Mouse (Mus musculus): ENCODE results near the gene Gm10645. TPM values are rescaled to one million over a fixed set of nuclear protein-coding genes. Genes with fewer than 3 reads are reported as not detected.

Gm10645 gene
- total RNA-seq, 4 experiments from 2014 or later: 0.38 to 1.6 (median 0.81) TPM

DNA sequence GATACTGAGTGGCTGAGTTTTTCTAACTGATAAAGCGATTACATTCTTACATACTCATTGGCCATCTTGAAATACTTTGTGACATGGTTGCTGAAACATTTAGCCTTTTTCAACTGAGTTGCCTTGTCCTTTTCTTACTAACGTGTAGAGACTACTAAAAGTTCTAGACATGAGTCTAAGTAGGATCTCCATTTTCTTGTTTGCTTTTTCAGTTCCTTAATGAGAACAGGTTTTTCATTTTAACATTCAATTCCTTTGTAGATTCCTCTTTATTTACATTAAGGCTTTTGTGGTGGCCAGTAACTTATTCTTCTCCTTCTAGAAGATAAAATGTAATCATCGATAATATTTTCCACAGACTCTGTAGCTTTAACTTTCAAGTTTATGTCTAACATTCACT is 3.2 kb upstream of the Gm10645 start:
- DNase-seq: no peak

DNA sequence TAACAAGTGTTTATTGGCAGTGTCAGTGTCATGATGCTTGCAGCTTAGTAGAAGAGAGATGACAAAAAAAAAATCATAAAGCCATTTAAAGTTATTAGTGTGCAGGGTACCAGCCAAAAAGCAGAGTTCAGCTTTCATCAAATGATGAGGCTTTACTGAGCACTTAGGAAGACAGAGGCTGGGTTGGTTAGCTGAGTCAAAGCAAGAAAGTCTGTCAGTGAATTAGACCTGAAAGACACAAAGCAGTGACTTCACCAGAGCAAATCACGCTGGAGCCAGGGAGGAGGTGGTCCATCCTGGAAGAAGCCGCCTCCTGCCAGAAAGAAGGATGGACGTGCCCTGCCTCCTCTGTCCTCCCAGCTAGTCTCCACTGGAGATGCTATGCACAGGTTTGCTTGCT is 2.0 kb upstream of the Gm10645 start:
- no peak for DNase-seq

DNA sequence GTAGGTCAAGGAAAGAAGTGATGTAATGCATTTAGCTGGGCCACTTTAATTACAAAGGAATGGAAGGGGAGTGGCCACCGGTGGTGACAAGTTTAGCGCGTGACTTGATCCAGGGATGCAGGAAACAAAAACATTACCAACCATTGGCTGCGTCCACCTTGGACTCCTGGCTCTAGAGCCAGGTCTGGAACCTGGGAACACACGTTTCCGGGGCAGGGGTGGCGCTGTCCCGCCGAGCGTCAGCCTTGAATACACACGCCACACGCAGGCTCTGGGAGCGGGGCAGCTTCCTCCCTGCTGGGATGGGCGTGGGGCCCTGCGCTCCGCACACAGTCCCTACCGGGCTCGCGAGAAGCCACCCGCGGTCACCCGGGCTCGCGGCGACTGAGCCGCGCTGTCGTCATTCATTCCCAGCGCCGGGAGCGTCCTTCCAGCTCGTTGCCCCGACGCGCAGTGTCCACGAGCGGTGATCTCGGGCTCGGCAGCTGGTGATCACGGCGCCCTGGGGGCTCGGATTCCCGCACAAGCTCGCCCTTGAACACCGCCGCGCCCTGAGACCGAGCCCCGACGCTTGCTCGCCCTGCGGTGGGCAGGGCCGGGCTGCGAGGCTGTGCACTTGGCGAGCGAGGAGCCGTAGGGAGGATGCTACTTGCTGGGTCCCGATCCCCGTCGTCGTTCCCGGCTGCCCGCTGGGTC is 587 bp downstream of the Gm10645 start, which contains the start of gene Tbc1d9:
TSS of gene Tbc1d9 (plus strand) at position 118 of the 696 bp plus-strand sequence.
- peak; percentile 66 for DNase-seq

DNA sequence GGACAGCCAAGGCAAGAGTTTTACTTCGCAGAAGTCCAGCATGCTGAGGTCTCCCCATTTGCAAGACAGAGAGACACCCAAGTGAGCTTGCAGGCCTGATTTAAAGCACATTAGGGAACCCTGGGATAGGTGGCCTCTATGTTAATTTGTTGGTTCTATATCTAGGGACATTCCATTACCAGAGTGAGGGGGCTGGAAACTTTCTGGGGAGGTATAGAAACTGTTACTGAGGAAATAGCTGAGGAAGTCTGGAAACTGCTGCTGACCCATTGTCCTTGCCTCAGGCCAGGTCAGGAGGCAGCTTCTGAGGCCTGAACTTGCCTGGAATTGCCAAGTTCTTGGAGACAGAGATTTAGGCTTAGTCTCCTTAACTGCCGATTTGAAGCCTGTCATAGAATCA is 5.4 kb downstream of the Gm10645 start:
- DNase-seq: no peak

DNA sequence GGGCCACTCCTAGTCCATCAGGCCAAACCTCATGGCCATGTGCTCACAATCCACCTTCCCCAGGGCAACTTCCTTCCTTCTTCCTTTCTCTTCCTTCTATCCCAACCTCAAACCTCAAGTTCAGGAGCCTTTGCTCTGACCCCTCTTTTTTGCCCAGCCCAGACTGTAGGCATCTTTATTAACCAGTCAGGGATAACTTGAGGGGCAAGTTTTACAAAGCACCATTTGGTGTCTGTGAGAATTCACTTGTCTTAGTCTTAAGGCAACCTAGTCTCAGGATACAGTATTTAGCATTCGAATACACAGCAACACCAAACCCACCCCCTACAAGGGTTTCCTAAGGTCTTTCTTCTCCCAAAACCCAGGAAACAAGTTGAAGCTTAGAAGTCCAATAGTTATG is 6.4 kb downstream of the Gm10645 start:
- DNase-seq: no peak

DNA sequence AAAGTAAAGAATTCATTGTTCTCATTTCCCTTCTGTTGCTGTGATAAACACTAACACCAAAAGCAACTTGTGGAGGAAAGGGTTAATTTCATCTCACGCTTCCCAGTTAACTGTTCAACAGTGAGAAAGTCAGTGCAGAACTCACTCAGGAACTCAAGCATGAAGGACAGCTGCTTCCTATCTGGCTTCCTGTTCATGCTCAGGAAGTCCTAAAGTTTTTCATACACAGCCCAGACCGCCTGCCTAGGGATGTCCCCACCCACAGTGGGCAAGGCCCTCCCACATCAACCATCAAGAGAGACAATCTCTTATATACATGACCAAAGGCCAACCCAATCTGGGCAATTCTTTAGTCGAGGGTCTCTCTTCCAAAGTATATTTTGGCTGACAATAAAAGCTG is 7.0 kb downstream of the Gm10645 start:
- DNase-seq: no peak

DNA sequence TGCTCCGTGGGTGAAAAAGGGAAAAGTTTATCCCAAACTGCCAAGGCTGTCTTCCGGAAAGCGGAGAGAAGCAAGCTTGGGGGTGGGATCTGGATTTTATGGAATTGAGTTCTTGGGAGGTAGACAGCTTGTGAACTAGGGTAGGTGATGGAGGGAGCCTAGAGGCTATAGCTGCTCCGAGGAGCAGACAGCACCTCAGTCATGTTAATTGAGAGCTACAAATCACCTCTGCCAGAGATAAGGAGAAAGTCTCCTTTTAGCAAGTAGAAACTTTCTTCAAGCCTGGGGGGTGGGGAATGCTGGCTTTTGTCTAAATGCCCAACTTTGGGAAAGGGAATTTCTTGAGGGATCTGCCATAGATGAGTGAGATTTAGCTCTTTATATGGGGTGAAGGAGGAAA is 10.9 kb downstream of the Gm10645 start:
- no peak for DNase-seq

DNA sequence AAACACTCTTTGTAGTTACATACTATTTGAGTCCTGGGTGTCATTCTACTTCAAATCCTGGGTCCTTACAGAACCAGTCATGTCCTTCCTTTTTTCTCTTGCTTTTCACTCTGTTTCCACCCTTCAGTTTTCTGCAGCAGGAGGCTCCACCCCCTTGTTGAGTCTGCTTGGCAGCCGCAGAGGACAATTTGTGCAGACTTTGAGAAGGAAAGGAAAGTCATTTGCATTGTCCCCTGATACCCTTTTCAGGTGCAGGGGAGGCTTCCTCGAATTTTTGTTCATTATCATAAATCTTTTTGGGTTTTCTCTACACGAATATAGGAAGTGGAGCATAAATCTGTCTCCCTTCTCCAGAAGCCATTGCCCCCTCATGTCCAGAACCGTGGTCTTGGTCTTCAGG is 13.5 kb downstream of the Gm10645 start:
- DNase-seq: no peak

DNA sequence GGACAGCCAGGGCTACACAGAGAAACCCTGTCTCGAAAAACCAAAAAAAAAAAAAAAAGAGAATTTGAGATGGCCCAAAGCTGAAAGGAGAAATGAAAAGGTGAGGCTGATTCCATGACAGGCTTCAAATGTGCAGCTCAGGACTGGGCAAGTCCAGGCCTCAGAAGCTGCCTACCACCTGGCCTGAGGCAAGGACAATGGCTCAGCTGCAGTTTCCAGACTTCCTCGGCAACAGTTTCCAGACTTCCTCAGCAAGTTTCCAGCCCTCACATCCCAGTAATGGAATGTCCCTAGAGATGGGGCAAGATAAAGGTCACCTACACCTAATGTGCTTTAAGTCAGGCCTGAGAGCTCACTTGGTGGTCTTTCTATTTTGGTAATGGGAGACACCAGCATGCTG is 13.9 kb downstream of the Gm10645 start:
- no peak for DNase-seq

DNA sequence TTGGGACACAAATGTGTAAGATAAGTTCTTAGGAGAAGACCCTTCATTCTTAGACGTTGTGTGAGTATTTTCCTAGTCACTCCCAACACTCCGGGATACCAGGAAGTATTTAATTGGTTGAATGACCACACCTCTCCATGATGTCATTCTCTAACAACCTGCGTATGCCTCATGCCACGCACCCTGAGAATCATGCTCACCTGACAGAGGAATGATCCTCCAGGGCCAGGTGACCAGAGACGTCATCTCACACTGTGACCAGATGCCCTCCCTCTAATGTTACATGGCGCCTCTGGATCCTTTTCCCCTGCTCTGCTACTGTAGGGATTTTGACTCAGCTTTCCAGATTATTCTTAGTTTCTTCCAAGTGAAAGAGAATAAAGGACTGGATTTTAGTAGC is 16.8 kb downstream of the Gm10645 start:
- DNase-seq: no peak

DNA sequence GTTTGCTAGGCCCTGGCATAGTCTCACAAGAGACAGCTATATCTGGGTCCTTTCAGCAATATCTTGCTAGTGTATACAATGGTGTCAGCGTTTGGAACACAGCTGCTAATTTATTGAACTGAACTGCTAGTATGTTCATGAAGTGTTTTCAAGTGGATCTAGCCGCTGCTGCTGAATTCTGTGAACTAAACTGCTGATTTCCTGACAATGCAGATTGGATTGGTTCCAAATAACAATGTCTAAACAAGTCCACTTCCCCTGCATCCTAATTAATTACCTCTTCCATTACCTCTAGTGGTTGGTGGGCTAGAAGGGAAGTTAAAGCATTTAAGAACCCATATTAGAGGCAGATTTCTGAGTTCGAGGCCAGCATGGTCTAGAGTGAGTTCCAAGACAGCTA is 20.5 kb downstream of the Gm10645 start:
- no peak for DNase-seq

DNA sequence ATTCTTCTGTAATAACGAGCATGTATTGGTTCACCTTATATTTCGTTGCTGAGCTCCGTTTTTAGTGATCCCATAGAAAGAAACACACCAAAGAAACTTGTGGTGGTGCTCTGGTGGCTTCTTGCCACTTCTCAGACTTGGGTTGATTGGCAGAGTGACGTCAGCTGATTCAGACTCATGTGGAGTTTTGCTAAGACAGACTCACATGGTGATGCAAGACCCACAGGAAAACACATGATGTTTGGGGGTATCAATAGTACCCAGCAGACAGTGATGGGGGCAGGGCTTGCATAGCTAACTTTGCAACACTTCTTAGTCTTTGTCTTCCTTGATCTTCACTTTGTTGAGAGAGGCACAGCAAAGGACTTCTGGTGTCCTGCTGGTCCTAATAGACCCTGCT is 21.4 kb downstream of the Gm10645 start:
- no peak for DNase-seq

DNA sequence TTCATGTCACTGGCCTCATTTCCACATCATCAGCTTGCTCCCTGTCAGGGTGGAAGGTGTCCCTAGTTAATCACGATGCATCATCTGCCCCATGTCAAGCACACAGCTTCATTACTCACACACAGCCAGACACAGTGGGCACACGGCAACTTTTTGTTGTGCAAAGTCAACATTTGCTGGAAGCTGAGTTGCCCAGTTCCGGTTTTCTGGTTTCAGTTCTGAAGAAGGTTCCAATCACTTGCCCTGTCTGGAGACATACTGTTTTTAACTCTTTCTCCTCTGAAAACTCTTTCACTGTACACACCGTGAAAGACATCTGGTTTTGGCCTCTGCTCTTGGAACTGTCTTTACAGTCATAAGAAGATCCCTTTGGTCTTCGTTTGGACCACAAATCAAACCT is 24.6 kb downstream of the Gm10645 start:
- DNase-seq: no peak

DNA sequence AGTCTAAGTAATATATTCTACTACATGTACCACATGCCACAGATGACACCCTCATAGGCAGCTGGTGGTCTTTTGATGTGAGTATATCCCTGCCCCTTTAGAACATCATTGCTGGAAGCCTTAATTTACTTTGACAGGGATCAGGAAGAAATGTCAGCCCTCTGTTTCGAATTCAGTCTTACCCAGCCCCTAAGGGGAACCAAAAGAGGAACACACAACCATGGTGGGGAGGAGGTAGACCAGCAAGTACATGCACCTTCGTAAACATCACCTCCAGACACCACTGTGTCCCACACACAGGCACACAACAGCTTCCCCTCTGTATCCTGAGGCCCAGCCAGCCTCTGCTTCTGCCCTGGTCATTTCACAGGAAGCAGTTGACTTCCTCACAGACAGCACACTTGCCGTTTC is 25.3 kb downstream of the Gm10645 start:
- DNase-seq: no peak

DNA sequence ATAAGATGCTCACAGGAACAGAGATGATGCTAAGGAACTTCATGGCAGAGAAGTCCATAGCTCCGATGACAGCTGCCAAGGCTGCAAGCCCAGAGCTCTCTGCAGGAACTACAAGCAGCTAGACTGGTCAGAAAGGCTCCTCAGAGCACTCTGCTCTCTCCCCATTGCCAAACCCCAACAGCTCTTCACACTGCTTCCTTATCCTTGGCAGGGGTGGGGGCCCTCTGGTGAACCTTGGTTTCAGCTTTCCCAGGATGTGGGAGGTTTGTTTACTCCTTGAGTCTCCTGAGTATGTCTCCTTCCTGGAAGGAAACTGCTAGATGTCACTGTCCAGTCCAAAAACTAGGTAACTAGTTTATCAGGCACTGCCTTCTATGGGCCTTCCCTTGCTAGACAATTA is 25.9 kb downstream of the Gm10645 start:
- no peak for DNase-seq

DNA sequence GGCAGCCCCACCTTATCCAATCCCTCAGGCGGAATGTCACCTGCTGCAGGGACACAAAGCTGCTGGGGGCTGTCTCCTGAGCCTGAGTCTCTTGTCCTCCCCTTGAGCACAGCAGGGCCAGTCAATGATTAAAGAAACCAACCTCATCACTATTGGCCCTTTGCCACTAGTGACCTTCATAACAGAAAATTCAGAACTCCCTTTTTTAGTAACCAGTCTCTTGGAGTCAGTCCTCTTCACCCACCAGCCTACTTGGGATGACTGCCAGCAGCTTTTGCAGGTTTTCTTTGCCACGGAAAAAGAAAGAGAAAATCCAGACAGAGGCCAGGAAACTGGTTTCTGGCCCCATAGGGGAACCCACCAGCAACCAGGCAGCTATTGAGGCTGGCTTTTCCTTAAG is 30.9 kb downstream of the Gm10645 start:
- peak; percentile 15 for DNase-seq

Other genes starting within 250 kb of the Gm10645 start
- gene Tbc1d9, start 818 bp downstream of the Gm10645 start, total RNA-seq (2022): 10 to 100 TPM; 10.1 to 24.2 (median 16.8) TPM
- 100 to 1,000 TPM in 3 of 4 experiments, 10 to 100 TPM in 1; 12.0 to 493 (median 342) TPM for gene Ucp1, start 124.2 kb upstream of the Gm10645 start, total RNA-seq (2022)
- 10 to 100 TPM; 17.3 to 19.0 (median 18.3) TPM for gene Elmod2, start 166.3 kb upstream of the Gm10645 start, total RNA-seq (2022)
- not detected for gene Mgat4d, start 182.3 kb upstream of the Gm10645 start, total RNA-seq (2022)
- gene Clgn, start 223.7 kb upstream of the Gm10645 start, total RNA-seq (2022): under 1 TPM in 2 of 4 experiments, not detected in 2; 0.07 to 0.24 TPM

Data from adrenal gland, adult 8-10 months (tissue).